Mouse (Mus musculus): ENCODE data around the gene Sprr2i. TPM values are rescaled to one million over a fixed set of nuclear protein-coding genes. Genes with fewer than 3 reads are reported as not detected.

The Sprr2i gene
- polyA plus RNA-seq, 1 experiment = not detected

GRCm38 (mm10) chr3:92438689-92439088 is 30.9 kb downstream of the Sprr2i start, which contains the start of gene Sprr1b:
Gene Sprr1b, minus strand, starts transcription at chr3:92438789.
- WGBS = 84% methylated on average over 3 of the region's 3 CpGs
- TF ChIP-seq CTCF (IDR thresholded peaks at IDR 0.05; ENCODE audit: control insufficient read depth, insufficient read depth, low read length) = no peak
- TF ChIP-seq POLR2A (IDR thresholded peaks at IDR 0.05; ENCODE audit: borderline replicate concordance, control insufficient read depth, low read depth, low read length) = no peak
- Histone ChIP-seq H3K4me3 (replicated peaks; ENCODE audit: control insufficient read depth, low read depth, low read length) (no peak within 1 kb of the TSS), H3K27ac (ENCODE audit: control insufficient read depth, insufficient read depth, low read depth, low read length, poor library complexity) (no peak within 1 kb of the TSS), H3K4me1 (ENCODE audit: control insufficient read depth, insufficient read depth, low read length) (no peaks in the 10 kb centered on the region)

GRCm38 (mm10) chr3:92440177-92440576 is 32.4 kb downstream of the Sprr2i start:
- WGBS = 76% methylated on average over 3 of the region's 3 CpGs
- no peak for TF ChIP-seq POLR2A (IDR thresholded peaks at IDR 0.05; ENCODE audit: borderline replicate concordance, control insufficient read depth, low read depth, low read length)
- TF ChIP-seq CTCF (IDR thresholded peaks at IDR 0.05; ENCODE audit: control insufficient read depth, insufficient read depth, low read length) = no peak
- Histone ChIP-seq H3K4me1 (ENCODE audit: control insufficient read depth, insufficient read depth, low read length) (no peaks in the 10 kb centered on the region), H3K27ac (ENCODE audit: control insufficient read depth, insufficient read depth, low read depth, low read length, poor library complexity) (no peak overlapping the region), H3K4me3 (replicated peaks; ENCODE audit: control insufficient read depth, low read depth, low read length) (no peak overlapping the region)

- Histone ChIP-seq H3K4me3 (replicated peaks; ENCODE audit: control insufficient read depth, low read depth, low read length) (no peak overlapping the region), H3K27ac (ENCODE audit: control insufficient read depth, insufficient read depth, low read depth, low read length, poor library complexity) (no peak overlapping the region), H3K4me1 (ENCODE audit: control insufficient read depth, insufficient read depth, low read length) (no peaks in the 10 kb centered on the region)
- TF ChIP-seq POLR2A (IDR thresholded peaks at IDR 0.05; ENCODE audit: borderline replicate concordance, control insufficient read depth, low read depth, low read length) (no peak), CTCF (IDR thresholded peaks at IDR 0.05; ENCODE audit: control insufficient read depth, insufficient read depth, low read length) (no peak)
- WGBS = 78% methylated on average over 5 of the region's 5 CpGs
These were observed 47.4 kb downstream of the Sprr2i start for GRCm38 (mm10) chr3:92455151-92455550.

GRCm38 (mm10) chr3:92458620-92459019 is 50.8 kb downstream of the Sprr2i start, which contains the start of gene Sprr3:
Gene Sprr3, minus strand, starts transcription at chr3:92458720.
- H3K4me3 ChIP-seq (replicated peaks; ENCODE audit: control insufficient read depth, low read depth, low read length) = no peak within 1 kb of the TSS
- WGBS = 58% methylated on average over 2 of the region's 2 CpGs
- H3K4me1 ChIP-seq (ENCODE audit: control insufficient read depth, insufficient read depth, low read length) = no peaks in the 10 kb centered on the region
- TF ChIP-seq CTCF (IDR thresholded peaks at IDR 0.05; ENCODE audit: control insufficient read depth, insufficient read depth, low read length) (no peak), POLR2A (IDR thresholded peaks at IDR 0.05; ENCODE audit: borderline replicate concordance, control insufficient read depth, low read depth, low read length) (no peak)
- H3K27ac ChIP-seq (ENCODE audit: control insufficient read depth, insufficient read depth, low read depth, low read length, poor library complexity) = no peak within 1 kb of the TSS

Other genes starting within 250 kb of the Sprr2i start
- not detected in 2 replicates for gene Sprr2a1, start 192.2 kb upstream of the Sprr2i start, polyA plus RNA-seq (2011; ENCODE audit: insufficient read depth, insufficient read length, low replicate concordance, missing spikeins)
- not detected in 2 replicates for gene Sprr2a2, start 192.1 kb upstream of the Sprr2i start, polyA plus RNA-seq (2011; ENCODE audit: insufficient read depth, insufficient read length, low replicate concordance, missing spikeins)
- not detected in 2 replicates for gene Sprr2a3, start 122.6 kb upstream of the Sprr2i start, polyA plus RNA-seq (2011; ENCODE audit: insufficient read depth, insufficient read length, low replicate concordance, missing spikeins)
- not detected in 2 replicates for gene Sprr2b, start 91.4 kb upstream of the Sprr2i start, polyA plus RNA-seq (2011; ENCODE audit: insufficient read depth, insufficient read length, low replicate concordance, missing spikeins)
- gene Sprr2d, start 68.9 kb upstream of the Sprr2i start, polyA plus RNA-seq (2011; ENCODE audit: insufficient read depth, insufficient read length, low replicate concordance, missing spikeins) = not detected in 2 replicates
- gene Sprr2e, start 55.8 kb upstream of the Sprr2i start, polyA plus RNA-seq (2011; ENCODE audit: insufficient read depth, insufficient read length, low replicate concordance, missing spikeins) = not detected in 2 replicates
- gene Sprr2f, start 42.8 kb upstream of the Sprr2i start, polyA plus RNA-seq (2011; ENCODE audit: insufficient read depth, insufficient read length, low replicate concordance, missing spikeins) = not detected in 2 replicates
- not detected in 2 replicates for gene Sprr2h, start 22.3 kb upstream of the Sprr2i start, polyA plus RNA-seq (2011; ENCODE audit: insufficient read depth, insufficient read length, low replicate concordance, missing spikeins)
- not detected in 2 replicates for gene Sprr2j-ps, start 10.1 kb downstream of the Sprr2i start, polyA plus RNA-seq (2011; ENCODE audit: insufficient read depth, insufficient read length, low replicate concordance, missing spikeins)
- gene Gm9774, start 21.4 kb downstream of the Sprr2i start, polyA plus RNA-seq (2011; ENCODE audit: insufficient read depth, insufficient read length, low replicate concordance, missing spikeins) = 36.1 and 44.7 TPM in 2 replicates
- not detected in 2 replicates for gene Sprr2k, start 24.6 kb downstream of the Sprr2i start, polyA plus RNA-seq (2011; ENCODE audit: insufficient read depth, insufficient read length, low replicate concordance, missing spikeins)
- gene Sprr1b, start 30.8 kb downstream of the Sprr2i start, polyA plus RNA-seq (2011; ENCODE audit: insufficient read depth, insufficient read length, low replicate concordance, missing spikeins) = not detected in 2 replicates
- gene Sprr3, start 50.7 kb downstream of the Sprr2i start, polyA plus RNA-seq (2011; ENCODE audit: insufficient read depth, insufficient read length, low replicate concordance, missing spikeins) = not detected in 2 replicates
- not detected in 2 replicates for gene Sprr1a, start 77.9 kb downstream of the Sprr2i start, polyA plus RNA-seq (2011; ENCODE audit: insufficient read depth, insufficient read length, low replicate concordance, missing spikeins)
- not detected in 2 replicates for gene Sprr4, start 92.5 kb downstream of the Sprr2i start, polyA plus RNA-seq (2011; ENCODE audit: insufficient read depth, insufficient read length, low replicate concordance, missing spikeins)
- gene 2310046K23Rik, start 126.5 kb downstream of the Sprr2i start, polyA plus RNA-seq (2011; ENCODE audit: insufficient read depth, insufficient read length, low replicate concordance, missing spikeins) = not detected in 2 replicates
- not detected in 2 replicates for gene Ivl, start 165.7 kb downstream of the Sprr2i start, polyA plus RNA-seq (2011; ENCODE audit: insufficient read depth, insufficient read length, low replicate concordance, missing spikeins)
- not detected in 2 replicates for gene Smcp, start 181.0 kb downstream of the Sprr2i start, polyA plus RNA-seq (2011; ENCODE audit: insufficient read depth, insufficient read length, low replicate concordance, missing spikeins)
- not detected in 2 replicates for gene 2210017I01Rik, start 199.5 kb downstream of the Sprr2i start, polyA plus RNA-seq (2011; ENCODE audit: insufficient read depth, insufficient read length, low replicate concordance, missing spikeins)
- gene Lce6a, start 213.7 kb downstream of the Sprr2i start, polyA plus RNA-seq (2011; ENCODE audit: insufficient read depth, insufficient read length, low replicate concordance, missing spikeins) = not detected in 2 replicates
- gene Lce1a1, start 240.3 kb downstream of the Sprr2i start, polyA plus RNA-seq (2011; ENCODE audit: insufficient read depth, insufficient read length, low replicate concordance, missing spikeins) = not detected in 2 replicates
- not detected in 2 replicates for gene Lce1b, start 248.9 kb downstream of the Sprr2i start, polyA plus RNA-seq (2011; ENCODE audit: insufficient read depth, insufficient read length, low replicate concordance, missing spikeins)

All from bone marrow, adult 2 months (tissue).